Mouse (Mus musculus): ENCODE data around the gene Prrxl1.

GRCm38 (mm10) chr14:32578420-32578819 lies 20.8 kb upstream of the Prrxl1 start:
- no peak for TF ChIP-seq CTCF (IDR thresholded peaks at IDR 0.05; ENCODE audit: borderline replicate concordance, control insufficient read depth, extremely low read depth, insufficient read depth, low read length, poor library complexity)
- TF ChIP-seq POLR2A (IDR thresholded peaks at IDR 0.05; ENCODE audit: control insufficient read depth, extremely low read depth, insufficient read depth, low read length, poor library complexity): no peak

Data from thymus, adult 2 months (tissue).